Mouse (Mus musculus) erythroblast, embryonic 14.5 days (primary cell): Measurements from ENCODE around the gene Erg.

Experiments used
- GATA1 ChIP-seq: IDR thresholded peaks from 2 replicates; pipeline ENCODE4 v1.6.1; 2012; ENCODE audit warnings: low read length, inconsistent platforms, mixed read lengths
- TAL1 ChIP-seq: IDR thresholded peaks from 3 replicates; pipeline ENCODE4 v1.6.1; 2012; ENCODE audit warnings: low read length, inconsistent platforms, mixed read lengths

DNA sequence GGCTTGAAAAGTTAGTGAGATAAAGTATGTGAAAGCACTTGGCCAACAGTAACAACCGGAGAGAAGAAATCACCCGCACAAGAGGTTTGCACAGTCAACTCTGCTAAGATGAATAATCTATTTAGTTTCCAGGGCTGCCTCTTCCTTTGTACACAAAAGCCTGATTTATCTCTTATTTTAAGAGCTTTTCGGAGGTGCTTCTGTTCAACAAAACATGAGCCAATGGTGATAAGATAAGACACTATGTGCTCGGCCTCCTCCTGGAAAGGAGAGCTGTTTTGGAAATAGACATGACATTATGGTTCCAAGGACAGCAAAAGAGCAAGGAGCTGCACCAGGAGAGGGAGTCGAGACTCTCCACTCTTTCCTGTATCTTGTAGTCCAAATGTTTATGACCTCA lies 204.1 kb downstream of the Erg start:
- TF ChIP-seq GATA1 (no peak), TAL1 (no peak)
